Mouse (Mus musculus) frontal cortex, postnatal 14 days (tissue): Measurements from ENCODE around the gene AC131692.1.

ENCODE experiments used
- DNase-seq, 2 experiments: peaks; one replicate each; pipeline ENCODE4 v3.0.0; 2022; ENCODE audit warnings: low spot score in 2 of 2

The AC131692.1 gene

GRCm38 (mm10) chr19:6094119-6094518 is at the start of gene AC131692.1:
AC131692.1 (plus strand) TSS chr19:6094419.
- DNase-seq, result no peak

GRCm38 (mm10) chr19:6045366-6046293 is 48.6 kb upstream of the AC131692.1 start:
- DNase-seq, result no peak

- peak; percentile 88 to 91 for DNase-seq
Observed at GRCm38 (mm10) chr19:6046294-6047153, 47.7 kb upstream of the AC131692.1 start, which contains the start of gene Syvn1. Syvn1 (plus strand) TSS chr19:6046576.

GRCm38 (mm10) chr19:6047154-6047898 is 46.9 kb upstream of the AC131692.1 start:
- no peak for DNase-seq

- DNase-seq, result no peak
Observed at GRCm38 (mm10) chr19:6047899-6048166, 46.4 kb upstream of the AC131692.1 start.

- DNase-seq, result no peak
Observed at GRCm38 (mm10) chr19:6048681-6049410, 45.4 kb upstream of the AC131692.1 start.

- DNase-seq, result no peak
Observed at GRCm38 (mm10) chr19:6052516-6052915, 41.7 kb upstream of the AC131692.1 start.

GRCm38 (mm10) chr19:6054296-6054695 is 39.9 kb upstream of the AC131692.1 start:
- no peak for DNase-seq

GRCm38 (mm10) chr19:6056696-6057095 is 37.5 kb upstream of the AC131692.1 start:
- DNase-seq, result no peak

- peak; percentile 98 to 99 for DNase-seq
Observed at GRCm38 (mm10) chr19:6057313-6058096, 36.7 kb upstream of the AC131692.1 start, which contains the start of the genes Mrpl49 and Fau. Mrpl49 (minus strand) TSS chr19:6057785. Fau (plus strand) TSS chr19:6057844.

GRCm38 (mm10) chr19:6058513-6058912 is 35.7 kb upstream of the AC131692.1 start:
- DNase-seq, result no peak

- no peak for DNase-seq
Observed at GRCm38 (mm10) chr19:6058966-6059365, 35.3 kb upstream of the AC131692.1 start.

- DNase-seq, result peak; percentile 89 to 93
Observed at GRCm38 (mm10) chr19:6061021-6061533, 33.1 kb upstream of the AC131692.1 start, which contains the start of gene Znhit2. Znhit2 (plus strand) TSS chr19:6061192.

GRCm38 (mm10) chr19:6061641-6062302 is 32.4 kb upstream of the AC131692.1 start:
- DNase-seq, result no peak

GRCm38 (mm10) chr19:6062418-6062817 is 31.8 kb upstream of the AC131692.1 start:
- DNase-seq, result no peak

GRCm38 (mm10) chr19:6063081-6063480 is 31.1 kb upstream of the AC131692.1 start:
- no peak for DNase-seq

GRCm38 (mm10) chr19:6066571-6066970 is 27.6 kb upstream of the AC131692.1 start:
- DNase-seq, result no peak

GRCm38 (mm10) chr19:6067011-6067723 is 27.1 kb upstream of the AC131692.1 start:
- peak; percentile 76 to 77 for DNase-seq
